Mouse (Mus musculus) cerebellum, postnatal 10 days (tissue): ENCODE measurements at regions not wholly inside any gene's neighbourhood (a gene's known extent, or its start where the extent isn't known, plus 50 kb on each side); places are given as distances from the start of the nearest gene placed in this dataset.
A peak's percentile ranks its signal among the peaks of the same experiment; 100 is the strongest.

Source experiments
- DNase-seq, 2 experiments: peaks; one replicate each; pipeline ENCODE4 v3.0.0; 2021; ENCODE audit warnings: mixed read lengths in 2 of 2

- no peak for DNase-seq
These were observed 544.1 kb downstream of the D3Ertd751e start for GRCm38 (mm10) chr3:42286471-42286870.

- DNase-seq = peak in 1 of 2 experiments; percentile 5
These were observed 570.0 kb downstream of the D3Ertd751e start for GRCm38 (mm10) chr3:42312424-42312823.

GRCm38 (mm10) chr3:42327708-42328107 is 585.3 kb downstream of the D3Ertd751e start:
- no peak for DNase-seq

GRCm38 (mm10) chr3:42342806-42343205 is 600.4 kb downstream of the D3Ertd751e start:
- no peak for DNase-seq

- peak in 1 of 2 experiments; percentile 2 for DNase-seq
These were observed 634.4 kb downstream of the D3Ertd751e start for GRCm38 (mm10) chr3:42376785-42377184.

GRCm38 (mm10) chr3:42382151-42382550 is 639.7 kb downstream of the D3Ertd751e start:
- DNase-seq = peak; percentile 63 to 71

GRCm38 (mm10) chr3:42402716-42403115 is 660.3 kb downstream of the D3Ertd751e start:
- no peak for DNase-seq

- no peak for DNase-seq
These were observed 666.7 kb downstream of the D3Ertd751e start for GRCm38 (mm10) chr3:42408958-42409633.

- DNase-seq = no peak
These were observed 685.0 kb downstream of the D3Ertd751e start for GRCm38 (mm10) chr3:42427363-42427762.

- no peak for DNase-seq
These were observed 707.2 kb downstream of the D3Ertd751e start for GRCm38 (mm10) chr3:42449575-42449974.

- DNase-seq = no peak
These were observed 721.9 kb downstream of the D3Ertd751e start for GRCm38 (mm10) chr3:42464353-42464752.

GRCm38 (mm10) chr3:42467125-42467524 is 724.7 kb downstream of the D3Ertd751e start:
- DNase-seq = no peak

GRCm38 (mm10) chr3:42514922-42515593 is 772.6 kb downstream of the D3Ertd751e start:
- no peak for DNase-seq

- DNase-seq = no peak
These were observed 773.9 kb downstream of the D3Ertd751e start for GRCm38 (mm10) chr3:42516286-42516685.

- peak; percentile 74 to 80 for DNase-seq
These were observed 789.0 kb downstream of the D3Ertd751e start for GRCm38 (mm10) chr3:42531397-42531796.

GRCm38 (mm10) chr3:42566731-42567130 is 824.3 kb downstream of the D3Ertd751e start:
- no peak for DNase-seq

- peak; percentile 2 to 9 for DNase-seq
These were observed 828.1 kb downstream of the D3Ertd751e start for GRCm38 (mm10) chr3:42570364-42571024.

GRCm38 (mm10) chr3:42571877-42572459 is 829.6 kb downstream of the D3Ertd751e start:
- peak; percentile 7 to 12 for DNase-seq

- peak; percentile 6 to 16 for DNase-seq
These were observed 830.7 kb downstream of the D3Ertd751e start for GRCm38 (mm10) chr3:42573155-42573554.

- DNase-seq = no peak
These were observed 839.9 kb downstream of the D3Ertd751e start for GRCm38 (mm10) chr3:42582311-42582710.

- DNase-seq = no peak
These were observed 845.0 kb downstream of the D3Ertd751e start for GRCm38 (mm10) chr3:42587296-42587932.

- no peak for DNase-seq
These were observed 847.1 kb downstream of the D3Ertd751e start for GRCm38 (mm10) chr3:42589516-42589915.

- no peak for DNase-seq
These were observed 847.7 kb downstream of the D3Ertd751e start for GRCm38 (mm10) chr3:42590126-42590525.
